Mouse (Mus musculus) intestine, embryonic 16.5 days (tissue): ENCODE data around the gene Rtn4r. TPM values are rescaled to one million over a fixed set of nuclear protein-coding genes. Genes with fewer than 3 reads are reported as not detected.

ENCODE experiments used
- ATAC-seq: fragments of 200-750 bp; cut with Nextera tagmentation; 2 replicates; pipeline ENCODE4 v1.8.0; 2017; ENCODE audit warnings: moderate TSS enrichment, moderate library complexity
- H3K27ac ChIP-seq: fragments of 300-500 bp; sonication (generic); 2 replicates; pipeline ENCODE4 v1.5.1; 2014; ENCODE audit warnings: mild to moderate bottlenecking, low read length
- H3K27me3 ChIP-seq: fragments of 300-500 bp; sonication (generic); replicated peaks from 2 replicates; pipeline ENCODE4 v1.6.1; 2014; ENCODE audit warnings: low read length, control low read depth, mixed read lengths; ENCODE audit not compliant: control insufficient read depth, insufficient read depth
- H3K36me3 ChIP-seq: fragments of 300-500 bp; sonication (generic); 2 replicates; pipeline ENCODE4 v1.6.1; 2014; ENCODE audit warnings: low read length, control low read depth; ENCODE audit not compliant: control insufficient read depth, insufficient read depth
- H3K4me1 ChIP-seq: fragments of 300-500 bp; sonication (generic); 2 replicates; pipeline ENCODE4 v1.6.1; 2014; ENCODE audit warnings: low read length, control low read depth, mixed read lengths; ENCODE audit not compliant: control insufficient read depth, insufficient read depth
- H3K4me2 ChIP-seq: fragments of 300-500 bp; sonication (generic); 2 replicates; pipeline ENCODE4 v1.6.1; 2014; ENCODE audit warnings: low read depth, low read length, control low read depth
- H3K4me3 ChIP-seq: fragments of 300-500 bp; sonication (generic); 2 replicates; pipeline ENCODE4 v1.5.1; 2014; ENCODE audit warnings: mild to moderate bottlenecking, low read length
- H3K9ac ChIP-seq: fragments of 300-500 bp; sonication (generic); 2 replicates; pipeline ENCODE4 v1.6.1; 2014; ENCODE audit warnings: low read depth, low read length
- H3K9me3 ChIP-seq: fragments of 300-500 bp; sonication (generic); 2 replicates; pipeline ENCODE4 v1.6.1; 2016; ENCODE audit warnings: low read length, control low read depth; ENCODE audit not compliant: control insufficient read depth
- WGBS: fragments of 180-500 bp; shearing (Covaris S2); extraction: QIAGEN DNeasy Blood & Tissue Kit; methylation state at CpG from one replicate; pipeline ENCODE4 v1.1.7; 2014; 5-methylcytosine and 5-hydroxymethylcytosine counted together
- polyA plus RNA-seq: library from polyadenylated mRNA; unstranded; fragments of >200 nt; fragmentation: Nextera tagmentation; extraction: Ambion mirVana; gene quantifications from 2 replicates; pipeline ENCODE4 v1.2.1, GENCODE M21; 2015

Gene Rtn4r
- polyA plus RNA-seq, result 0.73 and 2.4 TPM in 2 replicates

DNA sequence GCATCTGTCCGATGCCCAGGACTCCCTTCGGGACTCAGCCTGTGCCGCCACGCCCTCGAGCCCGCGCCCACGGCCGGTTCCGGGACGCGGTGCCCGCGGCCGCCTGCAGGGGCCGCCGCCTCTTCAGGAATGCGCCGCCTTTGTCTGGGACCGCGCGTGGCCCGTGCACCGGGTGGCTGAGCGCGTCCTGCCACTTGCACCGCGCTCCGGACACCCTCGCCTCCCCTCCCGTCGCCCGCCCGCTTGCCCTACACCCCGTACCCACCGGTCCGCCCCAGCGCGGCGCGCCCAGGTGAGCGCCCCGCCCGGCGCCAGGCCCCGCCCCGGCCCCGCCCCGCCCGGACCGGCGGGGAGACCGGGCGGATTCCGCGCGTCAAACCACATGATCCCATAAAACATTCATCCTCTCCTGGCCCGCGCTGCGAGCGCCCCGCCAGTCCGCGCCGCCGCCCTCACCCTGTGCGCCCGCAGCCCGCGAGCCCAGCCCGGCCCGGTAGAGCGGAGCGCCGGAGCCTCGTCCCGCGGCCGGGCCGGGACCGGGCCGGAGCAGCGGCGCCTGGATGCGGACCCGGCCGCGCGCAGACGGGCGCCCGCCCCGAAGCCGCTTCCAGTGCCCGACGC, at the start of gene Rtn4r:
Gene Rtn4r (plus strand): TSS at position 402 of the 621 bp plus-strand sequence.
- under 1% methylated on average over 86 of the region's 96 CpGs for WGBS
- ATAC-seq, result peak; percentile 85
- Histone ChIP-seq H3K4me3 (peak within 1 kb of the TSS; percentile 70), H3K27ac (peak within 1 kb of the TSS; percentile 42; the same call in 1 of the 2 replicates), H3K9ac (peak within 1 kb of the TSS; percentile 73), H3K4me2 (peak within 1 kb of the TSS; percentile 99), H3K4me1 (peaks cover 23% of the 10 kb centered on the region), H3K27me3 (peaks cover 9% of the 10 kb centered on the region), H3K36me3 (no peaks in the 10 kb centered on the region), H3K9me3 (no peaks in the 10 kb centered on the region)

DNA sequence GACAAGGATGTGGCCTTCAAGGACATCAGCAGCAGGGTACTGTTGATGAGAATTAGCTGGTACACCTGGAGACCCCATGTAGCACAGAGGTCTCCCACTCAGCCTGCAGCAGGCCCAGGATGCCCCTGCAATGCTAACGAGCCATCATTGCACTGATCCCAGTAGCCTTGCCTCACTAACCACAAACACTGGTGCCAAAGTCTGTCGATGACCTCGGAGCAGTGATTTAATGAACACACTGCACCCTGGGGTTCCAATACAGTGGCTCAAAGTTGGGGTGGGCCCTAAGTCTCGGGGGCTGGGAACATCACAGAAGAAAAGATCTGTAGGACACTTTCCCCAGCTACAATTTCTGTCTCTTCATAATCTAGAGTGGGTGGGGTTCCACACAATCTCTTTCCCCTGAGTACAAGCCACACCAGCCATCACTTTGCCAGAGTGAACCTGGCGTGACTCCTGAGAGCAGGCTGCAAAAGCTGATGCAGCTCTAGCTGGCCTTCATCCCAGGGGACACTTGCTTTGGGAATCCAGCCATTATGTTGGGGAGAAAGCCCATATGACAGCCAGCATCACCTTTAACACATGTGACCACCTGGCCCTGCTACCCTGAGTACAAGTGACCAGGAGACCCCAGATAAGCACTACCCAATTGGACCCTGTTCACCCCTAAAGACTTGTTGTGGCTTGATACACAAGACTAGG, 49.0 kb upstream of the Rtn4r start:
- ATAC-seq, result no peak
- Histone ChIP-seq H3K4me3 (no peak overlapping the region), H3K27me3 (no peaks in the 10 kb centered on the region), H3K4me1 (peaks cover 25% of the 10 kb centered on the region), H3K9ac (no peak overlapping the region), H3K27ac (no peak overlapping the region), H3K9me3 (no peaks in the 10 kb centered on the region), H3K4me2 (no peak overlapping the region), H3K36me3 (no peaks in the 10 kb centered on the region)
- WGBS, result 85% methylated on average over 5 of the region's 5 CpGs

DNA sequence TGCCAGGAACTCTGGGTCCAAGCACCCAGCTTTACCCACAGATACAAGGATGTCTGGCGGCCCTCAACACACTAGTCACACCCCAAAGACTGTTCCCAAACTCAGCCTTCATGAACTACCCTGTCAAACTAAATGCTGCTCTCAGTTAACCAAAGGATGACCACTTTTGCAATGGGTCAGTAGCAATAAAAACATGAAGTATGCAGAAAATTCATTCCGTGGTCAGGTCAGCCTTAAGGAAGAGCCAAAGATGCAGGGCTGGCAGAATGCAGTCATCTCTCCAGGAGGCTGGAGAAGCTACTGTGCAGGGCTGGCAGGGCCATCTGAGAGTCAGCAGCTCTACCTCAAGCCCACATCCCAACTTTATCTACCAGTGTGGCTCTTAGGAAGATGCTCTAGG, 48.1 kb upstream of the Rtn4r start:
- 82% methylated on average over 2 of the region's 2 CpGs for WGBS
- peaks cover 22% of the 10 kb centered on the region for H3K4me1 ChIP-seq
- H3K36me3 ChIP-seq, result no peaks in the 10 kb centered on the region
- H3K27ac ChIP-seq, result no peak overlapping the region
- H3K27me3 ChIP-seq, result no peaks in the 10 kb centered on the region
- no peaks in the 10 kb centered on the region for H3K9me3 ChIP-seq
- H3K4me2 ChIP-seq, result no peak overlapping the region
- no peak for ATAC-seq
- no peak overlapping the region for H3K9ac ChIP-seq
- H3K4me3 ChIP-seq, result no peak overlapping the region

DNA sequence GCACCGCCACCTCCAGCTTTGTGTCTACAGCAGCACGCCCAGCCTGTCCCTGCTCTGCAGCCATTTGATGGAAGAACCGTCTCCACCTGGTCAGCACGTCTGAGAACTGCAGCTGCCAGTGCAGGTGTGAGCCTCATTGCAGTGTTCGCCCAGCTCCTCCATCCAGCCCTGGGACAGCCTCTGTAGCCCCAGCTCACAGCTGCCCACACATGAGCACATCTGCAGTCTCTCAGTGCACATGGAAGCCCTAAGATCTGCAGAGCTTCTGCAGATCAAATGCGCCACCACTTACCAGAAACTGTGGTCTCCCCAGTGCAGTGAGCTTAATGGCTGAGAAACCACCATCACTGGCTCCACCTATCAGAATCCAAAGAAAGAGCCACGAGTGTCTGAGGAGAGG, 47.3 kb upstream of the Rtn4r start:
- no peaks in the 10 kb centered on the region for H3K27me3 ChIP-seq
- peaks cover 14% of the 10 kb centered on the region for H3K4me1 ChIP-seq
- H3K4me2 ChIP-seq, result no peak overlapping the region
- H3K9me3 ChIP-seq, result no peaks in the 10 kb centered on the region
- no peak overlapping the region for H3K4me3 ChIP-seq
- H3K36me3 ChIP-seq, result no peaks in the 10 kb centered on the region
- no peak for ATAC-seq
- H3K27ac ChIP-seq, result no peak overlapping the region
- H3K9ac ChIP-seq, result no peak overlapping the region
- 86% methylated on average over 7 of the region's 7 CpGs for WGBS

DNA sequence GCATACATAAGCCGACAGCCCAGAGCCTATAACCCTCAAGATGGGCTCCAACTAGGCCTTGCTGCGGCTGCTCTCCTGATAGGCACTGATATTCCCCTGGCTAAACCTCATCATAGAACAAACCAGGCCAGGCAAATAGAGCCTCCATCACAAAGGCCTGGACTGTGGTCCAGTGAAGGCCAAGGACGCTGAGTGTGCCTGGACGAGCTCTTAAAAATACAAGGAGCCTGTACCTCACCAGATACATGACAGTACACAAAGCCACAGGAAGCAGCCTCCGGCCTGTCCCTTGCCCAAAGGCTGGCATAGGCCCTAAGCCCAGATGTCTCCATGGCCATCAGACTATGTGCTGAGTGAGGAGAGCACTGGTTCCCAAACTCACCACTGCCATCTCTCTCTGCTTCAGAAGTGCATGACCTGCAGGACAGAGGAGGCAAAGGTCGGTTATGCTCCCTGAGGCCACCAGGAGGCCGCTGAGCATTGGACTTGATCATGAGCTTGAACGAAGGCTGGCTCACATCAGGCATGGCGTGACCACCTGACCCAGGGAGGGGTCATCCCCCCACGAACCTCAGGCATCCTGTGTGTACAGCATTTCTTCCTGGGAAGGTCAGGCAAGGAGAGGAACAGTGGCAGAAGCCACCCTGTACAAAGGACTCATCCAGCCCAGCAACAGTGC, 46.2 kb upstream of the Rtn4r start:
- 80% methylated on average over 10 of the region's 10 CpGs for WGBS
- no peak overlapping the region; the same call in 1 of the 2 replicates for H3K27ac ChIP-seq
- H3K27me3 ChIP-seq, result no peaks in the 10 kb centered on the region
- peaks cover 7% of the 10 kb centered on the region for H3K4me1 ChIP-seq
- ATAC-seq, result no peak
- H3K36me3 ChIP-seq, result no peaks in the 10 kb centered on the region
- no peak overlapping the region for H3K9ac ChIP-seq
- no peaks in the 10 kb centered on the region for H3K9me3 ChIP-seq
- no peak overlapping the region for H3K4me2 ChIP-seq
- no peak overlapping the region for H3K4me3 ChIP-seq

DNA sequence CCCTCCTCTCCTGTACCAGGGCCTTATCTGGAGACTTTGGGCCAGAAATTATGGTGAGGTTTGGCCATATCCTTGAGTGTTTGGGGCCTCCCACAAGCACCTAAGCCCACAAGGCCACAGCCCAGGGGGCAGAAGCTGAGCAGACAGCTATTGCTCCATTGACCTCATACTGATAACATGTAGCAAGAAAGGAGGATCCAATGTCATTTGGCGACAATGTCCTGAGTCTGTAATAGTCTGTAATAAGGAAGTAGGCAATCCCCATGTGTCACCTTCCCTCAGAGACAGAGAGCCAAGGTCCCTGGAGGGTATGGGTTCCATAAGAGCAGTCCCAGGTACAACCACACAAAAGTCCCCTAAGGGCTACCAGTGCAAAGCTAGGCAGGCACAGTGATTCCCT, 45.2 kb upstream of the Rtn4r start:
- no peak overlapping the region for H3K4me2 ChIP-seq
- H3K36me3 ChIP-seq, result no peaks in the 10 kb centered on the region
- ATAC-seq, result peak; percentile 83
- H3K4me1 ChIP-seq, result peaks cover 7% of the 10 kb centered on the region
- no peaks in the 10 kb centered on the region for H3K9me3 ChIP-seq
- no peaks in the 10 kb centered on the region for H3K27me3 ChIP-seq
- peak overlapping the region; percentile 72 for H3K27ac ChIP-seq
- H3K4me3 ChIP-seq, result no peak overlapping the region
- WGBS, result 44% methylated on average over 1 of the region's 1 CpGs
- H3K9ac ChIP-seq, result peak overlapping the region; percentile 27; the same call in 1 of the 2 replicates

DNA sequence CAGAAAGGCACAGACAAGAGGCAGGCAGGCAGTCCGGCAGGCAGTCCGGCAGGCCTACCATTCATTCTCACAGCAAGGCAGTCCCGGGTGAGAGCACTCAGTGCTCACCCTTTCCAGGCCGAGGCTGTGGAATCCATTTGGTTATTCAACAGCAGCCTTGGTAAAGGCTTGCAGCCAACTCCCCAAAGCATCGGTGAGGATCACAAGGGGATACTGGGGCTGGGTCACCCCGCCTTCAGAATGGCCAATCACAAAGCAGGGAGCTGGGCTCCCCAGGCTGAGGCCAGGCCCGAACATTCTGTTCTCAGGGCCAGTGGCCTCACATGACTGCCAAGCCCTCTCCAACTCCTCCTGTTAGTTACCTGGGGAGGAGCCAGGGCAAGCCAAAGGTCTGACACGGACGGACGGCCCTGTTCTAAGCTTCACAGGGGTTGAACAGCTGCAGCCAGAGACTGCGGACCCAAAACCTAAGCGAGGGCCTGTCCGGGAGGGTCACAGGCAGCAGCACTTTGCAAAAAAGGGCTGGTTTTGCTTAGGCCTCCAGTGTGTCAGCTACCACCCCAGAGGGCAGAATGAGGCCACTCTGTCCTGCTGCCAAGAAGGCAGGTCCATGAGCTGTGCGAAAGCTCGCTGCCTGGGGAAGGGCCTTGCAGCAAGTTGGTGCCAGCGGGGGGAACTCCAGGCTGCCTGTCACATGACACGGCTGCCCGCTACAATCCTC, 44.1 kb upstream of the Rtn4r start:
- Histone ChIP-seq H3K4me1 (peaks cover 14% of the 10 kb centered on the region), H3K4me2 (no peak overlapping the region), H3K36me3 (no peaks in the 10 kb centered on the region), H3K27ac (peak overlapping the region; percentile 72; the same call in 1 of the 2 replicates), H3K4me3 (no peak overlapping the region), H3K9ac (peak overlapping the region; percentile 3; the same call in 1 of the 2 replicates), H3K27me3 (no peaks in the 10 kb centered on the region), H3K9me3 (no peaks in the 10 kb centered on the region)
- ATAC-seq, result peak; percentile 63
- 82% methylated on average over 18 of the region's 18 CpGs for WGBS

DNA sequence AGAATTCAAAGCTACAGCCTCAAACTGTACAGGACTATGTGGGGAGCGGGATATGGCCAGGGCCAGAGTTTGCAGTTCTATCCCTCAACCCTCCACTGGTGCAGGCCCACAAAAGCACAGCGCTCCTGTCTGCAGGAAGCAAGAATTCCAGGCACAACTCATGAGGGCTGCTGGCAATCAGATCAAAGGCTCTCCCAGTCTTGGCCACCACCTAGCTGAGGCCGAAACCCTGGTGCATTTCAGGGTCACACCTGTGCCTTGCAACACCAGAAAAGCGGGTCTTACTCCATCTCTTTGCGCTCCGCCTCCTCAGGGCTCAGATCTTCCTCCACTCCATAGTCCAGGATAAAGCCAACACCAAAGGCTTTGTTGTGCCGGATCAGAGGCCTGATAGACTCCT, 43.2 kb upstream of the Rtn4r start:
- ATAC-seq, result no peak

DNA sequence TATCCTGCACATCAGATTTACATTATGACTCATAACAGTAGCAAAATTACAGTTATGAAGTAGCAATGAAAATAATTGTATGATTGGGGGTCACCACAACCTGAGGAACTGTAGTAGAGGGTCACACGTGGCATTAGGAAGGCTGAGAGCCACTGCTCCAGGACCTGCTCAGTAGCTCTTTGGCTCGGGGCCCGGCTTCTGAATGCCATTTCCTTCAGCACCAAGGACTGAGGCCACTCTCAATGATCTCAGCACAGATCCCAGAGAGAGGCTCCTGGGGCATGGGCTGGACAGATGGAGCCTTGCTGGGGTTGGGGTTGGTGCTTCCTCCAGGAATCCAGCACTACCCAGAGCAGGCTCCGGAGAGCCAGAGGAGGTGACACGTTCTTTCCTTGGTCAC, 40.3 kb upstream of the Rtn4r start:
- no peak overlapping the region for H3K4me2 ChIP-seq
- no peak overlapping the region for H3K4me3 ChIP-seq
- ATAC-seq, result no peak

More for the DNA sequence above, 43.2 kb upstream of the Rtn4r start:
- Histone ChIP-seq H3K9ac (no peak overlapping the region), H3K9me3 (no peaks in the 10 kb centered on the region), H3K27ac (no peak overlapping the region), H3K4me3 (no peak overlapping the region), H3K4me2 (no peak overlapping the region), H3K4me1 (peaks cover 14% of the 10 kb centered on the region), H3K36me3 (no peaks in the 10 kb centered on the region), H3K27me3 (no peaks in the 10 kb centered on the region)
- 87% methylated on average over 7 of the region's 7 CpGs for WGBS

More for the DNA sequence above, 40.3 kb upstream of the Rtn4r start:
- 89% methylated on average over 5 of the region's 5 CpGs for WGBS
- no peaks in the 10 kb centered on the region for H3K9me3 ChIP-seq
- H3K4me1 ChIP-seq, result peaks cover 13% of the 10 kb centered on the region
- H3K36me3 ChIP-seq, result no peaks in the 10 kb centered on the region
- no peak overlapping the region for H3K9ac ChIP-seq
- no peak overlapping the region for H3K27ac ChIP-seq
- no peaks in the 10 kb centered on the region for H3K27me3 ChIP-seq
